Mouse (Mus musculus) erythroblast, embryonic 14.5 days (primary cell): ENCODE measurements around the gene Pde4b.

Experiments used
- GATA1 ChIP-seq: IDR thresholded peaks from 2 replicates; pipeline ENCODE4 v1.6.1; 2012; ENCODE audit warnings: low read length, inconsistent platforms, mixed read lengths
- TAL1 ChIP-seq: IDR thresholded peaks from 3 replicates; pipeline ENCODE4 v1.6.1; 2012; ENCODE audit warnings: low read length, inconsistent platforms, mixed read lengths

GRCm38 (mm10) chr4:102069314-102069713 lies 18.0 kb upstream of the Pde4b start:
- no peak for TF ChIP-seq GATA1
- no peak for TF ChIP-seq TAL1
